Mouse (Mus musculus) brown adipose tissue, adult 24 weeks (tissue): ENCODE results near the gene Gm11938. TPM values are rescaled to one million over a fixed set of nuclear protein-coding genes. Genes with fewer than 3 reads are reported as not detected.
"Not testable (repeated sequence)": the region's sequence is repeated elsewhere in the genome, so short reads cannot be mapped to it uniquely, and the experiment has no call there.

Source experiments
- H3K27ac ChIP-seq: fragments of 200-500 bp; replicated peaks from 2 replicates; pipeline ENCODE4 v1.5.1; 2012; ENCODE audit warnings: low read depth, mild to moderate bottlenecking, low read length
- H3K4me1 ChIP-seq: fragments of 200-500 bp; 2 replicates; pipeline ENCODE4 v1.6.1; 2012; ENCODE audit warnings: low read length, mixed read lengths; ENCODE audit not compliant: control insufficient read depth, insufficient read depth, insufficient read length
- H3K4me3 ChIP-seq: fragments of 200-500 bp; 2 replicates; pipeline ENCODE4 v1.5.1; 2012; ENCODE audit warnings: low read depth, mild to moderate bottlenecking, low read length, moderate library complexity; ENCODE audit not compliant: insufficient read depth
- polyA plus RNA-seq: library from polyadenylated mRNA; stranded (reverse); fragments of >200 nt; gene quantifications from 2 replicates; pipeline ENCODE4 v1.2.4, GENCODE M21; 2012; ENCODE audit not compliant: missing spikeins, insufficient read depth, insufficient read length

Gm11938 gene
- polyA plus RNA-seq: not detected in 2 replicates

DNA sequence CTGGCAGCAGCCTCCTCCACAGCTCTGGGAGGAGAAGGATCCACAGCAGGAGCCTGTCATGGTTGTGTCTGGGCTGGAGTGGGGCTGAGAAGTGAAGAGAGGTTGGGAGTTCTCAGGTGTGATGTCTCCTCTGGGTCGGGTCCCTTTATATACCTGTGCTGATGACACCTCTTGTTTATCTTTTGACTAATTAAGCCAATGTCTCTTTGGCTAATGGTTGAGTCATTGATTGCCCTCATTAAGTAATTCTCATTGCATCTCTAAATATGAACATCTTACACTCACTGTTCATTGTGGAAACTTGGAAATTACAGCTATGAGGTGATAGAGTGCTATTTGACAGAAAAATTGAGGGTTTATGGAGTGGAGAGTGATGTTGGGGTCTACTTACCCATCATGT is at the start of gene Gm11938:
TSS of gene Gm11938 (minus strand) at position 101 of the 400 bp plus-strand sequence.
- H3K27ac ChIP-seq, H3K4me1 ChIP-seq, H3K4me3 ChIP-seq: not testable (repeated sequence)

DNA sequence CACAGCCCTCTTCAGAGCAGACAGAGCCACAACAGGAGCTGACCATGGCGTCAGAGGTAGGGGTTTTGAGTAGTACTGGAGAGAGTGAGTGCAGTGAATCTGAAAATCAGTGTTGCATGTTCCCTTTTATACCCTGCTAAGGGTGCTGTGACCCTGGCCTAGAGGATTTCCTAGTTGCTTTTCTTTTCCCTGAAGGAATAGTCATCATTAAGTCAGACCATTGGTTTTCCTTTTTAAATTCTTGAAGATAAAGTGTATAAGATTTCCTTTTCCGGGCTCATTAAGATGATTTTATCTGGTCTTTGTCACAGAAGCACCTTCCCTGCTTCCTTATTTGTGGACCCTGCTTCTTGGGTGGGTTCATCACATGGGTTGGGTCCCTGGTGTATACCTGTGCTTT is 47.0 kb upstream of the Gm11938 start, which contains the start of gene Gm11555:
TSS of gene Gm11555 (minus strand) at position 101 of the 400 bp plus-strand sequence.
- Histone ChIP-seq H3K27ac (no peak within 1 kb of the TSS), H3K4me3 (no peak within 1 kb of the TSS), H3K4me1 (no peaks in the 10 kb centered on the region)

DNA sequence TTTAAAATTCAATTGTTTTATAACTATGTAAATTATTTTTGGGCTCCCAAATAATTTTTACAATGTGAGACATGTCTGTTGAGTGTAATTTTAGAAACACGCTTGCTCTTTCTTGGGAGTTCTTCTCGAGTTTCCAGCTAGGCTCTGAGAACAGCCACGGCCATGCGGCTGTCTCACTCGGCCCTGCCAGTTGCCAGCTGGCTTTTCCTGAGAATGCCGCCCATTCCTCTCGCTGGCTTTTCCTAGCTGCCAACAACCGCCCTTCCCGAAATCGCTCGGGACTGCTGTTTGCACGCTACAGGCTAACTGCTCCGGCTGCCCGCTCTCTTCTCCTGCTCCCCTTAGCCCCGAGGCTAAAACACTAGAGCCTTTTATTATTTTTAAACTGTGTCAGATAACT is 43.3 kb upstream of the Gm11938 start:
- Histone ChIP-seq H3K4me1 (no peaks in the 10 kb centered on the region), H3K27ac (no peak overlapping the region), H3K4me3 (no peak overlapping the region)

DNA sequence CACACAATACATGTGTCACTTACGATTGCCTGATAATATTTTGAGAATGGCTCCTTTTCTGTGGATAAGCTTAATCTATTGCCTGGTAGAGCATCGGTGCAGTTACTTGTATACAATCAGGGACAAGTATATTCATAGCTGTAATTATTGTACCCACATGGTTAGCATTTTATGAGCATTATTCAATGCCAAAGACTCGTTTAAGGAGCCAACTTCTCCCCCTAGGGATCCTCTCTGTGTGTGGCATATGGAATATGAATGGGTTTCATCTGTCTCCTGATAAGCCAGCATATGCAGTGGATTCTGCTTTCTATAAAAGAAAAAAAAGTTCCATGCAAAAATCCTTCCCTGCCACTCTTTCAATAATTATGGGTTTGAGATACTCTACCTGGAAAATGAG is 41.2 kb upstream of the Gm11938 start:
- Histone ChIP-seq H3K4me1 (no peaks in the 10 kb centered on the region), H3K4me3 (no peak overlapping the region), H3K27ac (no peak overlapping the region)

DNA sequence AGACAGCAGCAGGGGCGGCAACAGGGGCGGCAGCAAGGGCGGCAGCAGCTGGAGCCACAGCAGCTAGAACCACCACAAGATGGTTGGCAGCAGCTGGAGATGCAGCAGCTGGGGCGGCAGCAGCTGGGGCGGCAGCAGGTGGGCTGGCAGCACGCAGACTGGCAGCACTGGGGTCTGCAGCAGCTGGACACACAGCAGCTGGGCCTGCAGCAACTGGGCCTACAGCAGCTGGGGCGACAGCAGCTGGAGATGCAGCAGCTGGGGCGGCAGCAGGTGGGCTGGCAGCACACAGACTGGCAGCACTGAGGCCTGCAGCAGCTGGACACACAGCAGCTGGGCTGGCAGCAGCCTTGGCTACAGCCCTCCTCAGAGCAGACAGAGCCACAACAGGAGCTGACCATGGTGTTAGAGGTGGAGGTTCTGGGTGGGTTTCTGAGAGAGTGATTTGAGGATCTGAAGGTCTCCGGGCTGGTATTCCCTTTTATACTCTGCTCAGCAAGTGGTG is 40.6 kb upstream of the Gm11938 start, which contains the start of gene Krtap4-7:
TSS of gene Krtap4-7 (minus strand) at position 455 of the 505 bp plus-strand sequence.
- not testable (repeated sequence) for H3K4me1 ChIP-seq, H3K27ac ChIP-seq, H3K4me3 ChIP-seq

DNA sequence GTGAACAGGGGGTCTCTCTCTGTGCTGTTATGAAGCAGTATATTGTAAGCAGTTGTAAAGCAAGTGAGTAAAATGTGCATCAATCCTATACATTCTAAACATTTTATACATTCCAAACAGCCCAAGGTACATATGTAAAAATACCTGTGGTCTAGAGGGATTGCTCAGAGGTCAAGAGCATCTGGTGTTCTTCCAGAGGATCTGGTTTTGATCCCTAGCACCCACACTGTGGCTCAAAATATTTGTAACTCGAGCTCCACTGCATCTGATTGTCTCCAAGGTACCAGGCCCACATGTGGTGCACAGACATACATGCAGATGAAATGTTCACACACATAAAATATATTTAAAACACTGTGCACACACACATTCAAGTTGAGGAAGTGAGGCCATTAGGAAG is 37.8 kb upstream of the Gm11938 start:
- H3K4me1 ChIP-seq: no peaks in the 10 kb centered on the region
- H3K4me3 ChIP-seq: no peak overlapping the region

DNA sequence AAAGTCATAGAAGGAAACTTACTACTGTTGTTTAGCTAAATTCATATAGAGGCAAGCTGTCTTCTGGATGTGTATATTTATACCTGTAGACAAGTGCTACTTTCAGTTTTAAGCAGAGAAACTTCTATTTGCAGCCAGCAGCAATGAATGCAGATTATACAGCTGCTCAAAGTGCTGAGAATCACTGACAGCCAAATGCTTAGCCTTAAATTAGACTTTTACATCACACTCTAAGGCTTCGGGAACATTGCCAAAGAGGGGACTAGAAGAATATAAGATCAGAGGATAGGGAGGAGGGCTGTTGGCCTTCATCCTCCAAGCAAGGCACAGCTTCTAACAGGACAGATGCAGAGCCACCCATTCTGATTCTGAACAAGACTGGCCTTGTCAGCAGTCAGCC is 34.0 kb upstream of the Gm11938 start:
- Histone ChIP-seq H3K27ac (no peak overlapping the region), H3K4me1 (no peaks in the 10 kb centered on the region), H3K4me3 (no peak overlapping the region)

More for the DNA sequence above, 37.8 kb upstream of the Gm11938 start:
- H3K27ac ChIP-seq: no peak overlapping the region

DNA sequence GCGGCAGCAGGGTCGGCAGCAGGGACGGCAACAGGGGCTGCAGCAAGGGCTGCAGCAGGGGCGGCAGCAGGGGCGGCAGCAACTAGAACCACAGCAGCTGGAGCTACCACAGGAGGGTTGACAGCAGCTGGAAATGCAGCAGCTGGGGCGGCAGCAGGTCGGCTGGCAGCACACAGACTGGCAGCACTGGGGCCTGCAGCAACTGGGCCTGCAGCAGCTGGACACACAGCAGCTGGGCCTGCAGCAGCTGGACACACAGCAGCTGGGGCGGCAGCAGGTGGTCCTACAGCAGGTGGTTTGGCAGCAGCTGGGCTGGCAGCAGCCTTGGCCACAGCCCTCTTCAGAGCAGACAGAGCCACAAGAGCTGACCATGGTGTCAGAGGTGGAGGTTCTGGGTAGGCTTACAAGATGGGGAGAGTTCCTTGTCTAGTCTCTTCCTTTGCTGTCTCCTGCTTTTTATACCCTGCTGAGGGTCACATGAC is 31.6 kb upstream of the Gm11938 start, which contains the start of gene Krtap4-2:
TSS of gene Krtap4-2 (minus strand) at position 432 of the 482 bp plus-strand sequence.
- H3K27ac ChIP-seq: no peak within 1 kb of the TSS
- no peak within 1 kb of the TSS for H3K4me3 ChIP-seq
- no peaks in the 10 kb centered on the region for H3K4me1 ChIP-seq

DNA sequence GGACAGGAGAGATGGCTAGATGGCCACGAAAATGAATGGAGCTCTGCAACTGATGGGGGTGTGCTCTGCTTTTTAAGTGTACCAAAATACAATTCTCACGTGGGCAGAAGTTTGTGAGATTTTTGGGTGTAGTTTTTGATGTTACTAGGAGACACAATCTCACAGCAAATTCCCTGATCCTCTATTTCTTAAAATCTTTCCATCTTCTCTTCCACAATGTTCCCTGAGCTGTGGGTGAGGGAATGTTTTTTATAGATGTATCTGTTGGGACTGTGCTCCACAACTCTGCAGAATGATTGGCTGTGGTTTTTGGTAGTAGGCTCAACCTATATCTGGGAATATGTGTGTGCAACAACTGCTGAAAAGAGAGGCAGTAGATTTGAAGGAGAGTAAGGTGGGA is 30.2 kb upstream of the Gm11938 start:
- Histone ChIP-seq H3K4me3 (no peak overlapping the region), H3K27ac (no peak overlapping the region), H3K4me1 (no peaks in the 10 kb centered on the region)

DNA sequence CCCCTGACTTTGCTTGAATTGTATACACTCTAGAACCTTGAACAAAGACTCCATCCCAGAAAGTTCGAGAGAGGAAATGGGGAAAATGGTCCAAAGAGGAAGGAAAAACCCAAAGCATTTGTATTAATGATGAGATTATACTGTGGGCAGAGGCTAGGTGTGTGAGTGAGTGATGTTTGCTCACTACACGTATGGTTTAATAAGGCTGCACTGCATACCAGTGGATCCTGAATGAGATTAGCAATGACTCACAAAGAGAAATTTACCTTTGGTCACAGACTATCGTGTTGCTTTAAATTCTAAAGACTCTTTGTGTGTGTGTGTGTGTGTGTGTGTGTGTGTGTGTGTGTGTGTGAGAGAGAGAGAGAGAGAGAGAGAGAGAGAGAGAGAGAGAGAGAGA is 27.8 kb upstream of the Gm11938 start:
- no peak overlapping the region for H3K4me3 ChIP-seq
- no peaks in the 10 kb centered on the region for H3K4me1 ChIP-seq
- no peak overlapping the region for H3K27ac ChIP-seq

DNA sequence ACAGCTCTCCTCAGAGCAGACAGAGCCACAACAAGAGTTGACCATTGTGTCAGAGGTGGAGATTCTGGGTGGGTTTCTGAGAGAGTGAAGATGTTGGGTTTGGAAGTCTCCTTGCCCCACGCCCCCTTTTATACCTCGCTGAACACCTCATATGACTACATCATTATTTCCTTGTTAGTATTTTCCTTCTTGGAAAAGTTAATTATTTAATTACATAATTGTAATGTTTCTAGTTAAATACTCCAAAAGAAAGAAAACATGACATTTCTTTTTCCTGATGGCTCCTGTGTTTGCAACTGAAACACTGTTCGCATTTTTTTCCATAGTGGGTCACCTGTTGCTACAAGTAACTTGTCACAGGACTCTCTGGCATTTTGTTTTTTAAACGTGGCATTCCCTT is 25.0 kb upstream of the Gm11938 start, which contains the start of gene Krtap4-1:
TSS of gene Krtap4-1 (minus strand) at position 101 of the 400 bp plus-strand sequence.
- no peaks in the 10 kb centered on the region for H3K4me1 ChIP-seq
- no peak within 1 kb of the TSS for H3K4me3 ChIP-seq
- H3K27ac ChIP-seq: no peak within 1 kb of the TSS

DNA sequence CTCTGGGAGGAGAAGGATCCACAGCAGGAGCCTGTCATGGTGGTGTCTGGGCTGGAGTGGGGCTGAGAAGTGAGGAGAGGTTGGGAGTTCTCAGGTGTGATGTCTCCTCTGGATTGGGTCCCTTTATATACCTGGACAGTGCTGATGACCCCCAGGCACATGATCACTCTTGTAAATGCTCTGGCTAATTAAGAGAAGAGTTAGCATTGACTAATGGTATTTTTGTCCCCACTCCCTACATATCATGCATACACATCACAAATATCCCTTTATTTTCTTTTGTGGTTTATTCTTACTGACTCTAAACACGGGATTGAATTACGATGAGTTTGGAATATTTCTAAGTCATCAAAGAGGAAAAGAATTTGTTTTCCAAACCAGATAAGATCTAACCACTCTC is 17.2 kb upstream of the Gm11938 start, which contains the start of gene Gm11562:
TSS of gene Gm11562 (minus strand) at position 101 of the 400 bp plus-strand sequence.
- no peaks in the 10 kb centered on the region for H3K4me1 ChIP-seq
- no peak within 1 kb of the TSS for H3K27ac ChIP-seq
- H3K4me3 ChIP-seq: no peak within 1 kb of the TSS

DNA sequence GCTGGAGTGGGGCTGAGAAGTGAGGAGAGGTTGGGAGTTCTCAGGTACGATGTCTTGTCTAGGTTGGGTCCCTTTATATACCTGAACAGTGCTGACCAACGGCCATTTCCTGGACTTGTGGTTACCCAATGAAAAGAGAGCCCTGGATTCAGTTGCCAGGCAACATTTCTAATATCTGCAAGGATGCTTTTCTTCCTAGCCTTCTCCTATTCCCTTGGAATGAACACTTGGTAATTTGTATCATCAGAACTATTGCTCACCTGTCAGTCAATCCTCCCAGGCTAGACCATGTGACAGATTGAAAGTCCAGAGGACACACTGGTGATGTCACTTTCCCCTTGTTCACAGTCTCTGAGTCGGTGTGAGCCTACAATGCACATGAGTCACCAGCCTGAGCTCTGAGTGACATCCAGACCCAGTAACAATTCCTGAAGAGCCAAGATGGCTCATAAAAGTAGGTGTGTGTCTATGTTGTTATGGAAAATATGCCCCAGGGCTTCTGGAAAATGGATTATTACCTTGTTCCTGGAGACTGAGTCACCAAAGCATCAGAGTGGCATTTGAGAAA is 11.8 kb upstream of the Gm11938 start, which contains the start of gene Krtap2-4:
TSS of gene Krtap2-4 (minus strand) at position 51 of the 568 bp plus-strand sequence.
- Histone ChIP-seq H3K4me3 (no peak within 1 kb of the TSS), H3K27ac (no peak within 1 kb of the TSS), H3K4me1 (no peaks in the 10 kb centered on the region)

DNA sequence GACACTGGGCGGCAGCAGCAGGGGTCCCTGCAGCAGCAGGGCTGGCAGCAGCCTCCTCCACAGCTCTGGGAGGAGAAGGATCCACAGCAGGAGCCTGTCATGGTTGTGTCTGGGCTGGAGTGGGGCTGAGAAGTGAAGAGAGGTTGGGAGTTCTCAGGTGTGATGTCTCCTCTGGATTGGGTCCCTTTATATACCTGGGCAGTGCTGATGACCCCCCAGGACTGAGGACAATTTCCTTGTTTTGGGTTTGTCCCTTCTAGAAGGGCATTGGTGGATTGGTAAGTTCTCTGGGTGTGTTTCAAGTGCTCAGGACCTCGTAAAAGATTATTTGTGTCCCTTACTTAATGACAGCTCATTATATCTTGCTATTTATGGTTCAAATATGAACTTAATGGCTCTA is 7.0 kb upstream of the Gm11938 start, which contains the start of gene Gm11937:
TSS of gene Gm11937 (minus strand) at position 101 of the 400 bp plus-strand sequence.
- H3K4me3 ChIP-seq, H3K27ac ChIP-seq, H3K4me1 ChIP-seq: not testable (repeated sequence)

DNA sequence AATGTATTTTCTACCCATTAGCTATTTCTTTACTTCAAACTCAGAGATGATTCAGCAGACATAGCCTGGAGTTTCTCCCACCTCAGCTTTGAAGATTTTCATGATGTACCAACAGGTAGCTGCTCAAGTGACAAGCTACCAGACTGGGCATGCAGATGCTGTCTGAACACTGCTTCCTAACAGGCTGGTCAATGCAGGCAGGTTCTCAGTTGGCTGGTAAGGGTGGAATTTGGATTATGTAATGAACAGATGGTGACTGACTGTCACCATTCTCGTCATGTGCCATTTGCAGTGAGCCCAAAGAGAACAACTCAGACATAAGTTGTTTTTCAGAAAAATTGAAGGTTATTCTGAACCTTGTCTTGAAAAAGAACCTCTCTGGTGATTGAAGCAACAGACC is 6.0 kb upstream of the Gm11938 start:
- H3K4me3 ChIP-seq: no peak overlapping the region
- no peak overlapping the region for H3K27ac ChIP-seq
- H3K4me1 ChIP-seq: no peaks in the 10 kb centered on the region

DNA sequence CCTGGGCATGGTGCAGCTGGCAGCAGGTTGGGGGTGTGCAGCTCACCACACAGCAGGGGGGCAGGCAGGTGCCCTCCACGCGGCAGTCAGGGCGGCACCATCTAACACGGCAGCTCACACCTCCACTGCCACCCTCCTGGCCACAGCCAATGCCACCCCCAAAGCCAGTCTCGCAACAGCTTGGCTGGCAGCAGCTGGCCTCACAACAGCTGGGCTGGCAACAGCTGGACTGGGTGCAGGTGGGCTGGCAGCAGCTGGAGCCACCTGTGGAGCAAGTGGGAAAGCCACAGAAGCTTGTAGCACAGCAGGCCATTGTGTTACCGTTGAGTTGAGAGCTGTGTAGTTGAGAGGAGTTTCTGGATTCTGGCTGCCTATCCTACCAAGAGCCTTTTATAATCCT is 5.4 kb downstream of the Gm11938 start, which contains the start of gene Krtap9-3:
TSS of gene Krtap9-3 (minus strand) at position 364 of the 400 bp plus-strand sequence.
- not testable (repeated sequence) for H3K4me3 ChIP-seq, H3K4me1 ChIP-seq, H3K27ac ChIP-seq
